Mouse (Mus musculus) stomach, embryonic 16.5 days (tissue): ENCODE measurements around the gene Tgfbr1. TPM values are rescaled to one million over a fixed set of nuclear protein-coding genes. Genes with fewer than 3 reads are reported as not detected.

Experiments
- ATAC-seq: fragments of 200-750 bp; cut with Nextera tagmentation; 2 replicates; pipeline ENCODE4 v1.8.0; 2017; ENCODE audit warnings: moderate number of reproducible peaks, moderate TSS enrichment; ENCODE audit not compliant: insufficient read depth, low FRiP score
- H3K27ac ChIP-seq: fragments of 300-500 bp; sonication (generic); 2 replicates; pipeline ENCODE4 v1.5.1; 2014; ENCODE audit warnings: low read length
- H3K27me3 ChIP-seq: fragments of 300-500 bp; sonication (generic); 2 replicates; pipeline ENCODE4 v1.6.1; 2014; ENCODE audit warnings: low read length, control low read depth, mixed read lengths; ENCODE audit not compliant: control insufficient read depth, insufficient read depth
- H3K36me3 ChIP-seq: fragments of 300-500 bp; sonication (generic); 2 replicates; pipeline ENCODE4 v1.6.1; 2014; ENCODE audit warnings: low read length; ENCODE audit not compliant: control insufficient read depth, insufficient read depth
- H3K4me1 ChIP-seq: fragments of 300-500 bp; sonication (generic); 2 replicates; pipeline ENCODE4 v1.6.1; 2014; ENCODE audit warnings: low read length, control low read depth, mixed read lengths; ENCODE audit not compliant: control insufficient read depth, insufficient read depth
- H3K4me2 ChIP-seq: fragments of 300-500 bp; sonication (generic); 2 replicates; pipeline ENCODE4 v1.6.1; 2014; ENCODE audit warnings: low read depth, low read length, mixed read lengths
- H3K4me3 ChIP-seq: fragments of 300-500 bp; sonication (generic); replicated peaks from 2 replicates; pipeline ENCODE4 v1.5.1; 2014; ENCODE audit warnings: mild to moderate bottlenecking, low read length
- H3K9ac ChIP-seq: fragments of 300-500 bp; sonication (generic); 2 replicates; pipeline ENCODE4 v1.6.1; 2014; ENCODE audit warnings: low read length
- H3K9me3 ChIP-seq: fragments of 300-500 bp; sonication (generic); replicated peaks from 2 replicates; pipeline ENCODE4 v1.6.1; 2016; ENCODE audit warnings: low read length, control low read depth; ENCODE audit not compliant: control insufficient read depth
- WGBS: fragments of 180-500 bp; shearing (Covaris S2); extraction: QIAGEN DNeasy Blood & Tissue Kit; methylation state at CpG from one replicate; pipeline ENCODE4 v1.1.7; 2014; 5-methylcytosine and 5-hydroxymethylcytosine counted together
- polyA plus RNA-seq: library from polyadenylated mRNA; unstranded; fragments of >200 nt; fragmentation: Nextera tagmentation; extraction: Ambion mirVana; gene quantifications from 2 replicates; pipeline ENCODE4 v1.2.1, GENCODE M21; 2015

The Tgfbr1 gene
- polyA plus RNA-seq, 1 experiment from 2014 or later: 30.5 TPM

DNA sequence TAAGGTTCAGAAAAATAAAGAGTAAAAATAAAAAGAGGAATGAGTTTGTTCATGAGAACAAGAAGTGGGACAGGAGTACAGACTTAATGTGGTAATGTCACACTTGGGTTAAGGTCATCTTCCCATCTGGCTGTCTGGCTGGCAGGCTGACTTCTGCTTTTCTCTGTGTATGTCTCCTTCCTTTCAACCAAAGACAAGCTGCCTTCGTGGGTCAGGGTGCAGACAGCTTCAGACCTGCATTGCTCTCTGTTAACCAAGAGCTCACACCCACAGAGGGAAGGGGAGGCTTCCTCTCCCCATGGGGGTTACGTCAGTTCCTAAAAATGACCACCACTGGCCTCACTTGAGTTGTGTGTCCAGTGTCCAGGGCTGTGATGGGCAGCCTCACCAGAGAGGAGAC is 37.6 kb upstream of the Tgfbr1 start:
- no peak for ATAC-seq
- Histone ChIP-seq H3K27me3 (no peaks in the 10 kb centered on the region), H3K4me3 (no peak overlapping the region), H3K9ac (no peak overlapping the region), H3K9me3 (no peaks in the 10 kb centered on the region), H3K4me1 (0 out of 2 replicates have a peak, but pooled peaks cover 6% of the 10 kb centered on the region), H3K4me2 (no peak overlapping the region), H3K36me3 (no peaks in the 10 kb centered on the region), H3K27ac (no peak overlapping the region)
- WGBS: 56% methylated on average over 2 of the region's 2 CpGs

DNA sequence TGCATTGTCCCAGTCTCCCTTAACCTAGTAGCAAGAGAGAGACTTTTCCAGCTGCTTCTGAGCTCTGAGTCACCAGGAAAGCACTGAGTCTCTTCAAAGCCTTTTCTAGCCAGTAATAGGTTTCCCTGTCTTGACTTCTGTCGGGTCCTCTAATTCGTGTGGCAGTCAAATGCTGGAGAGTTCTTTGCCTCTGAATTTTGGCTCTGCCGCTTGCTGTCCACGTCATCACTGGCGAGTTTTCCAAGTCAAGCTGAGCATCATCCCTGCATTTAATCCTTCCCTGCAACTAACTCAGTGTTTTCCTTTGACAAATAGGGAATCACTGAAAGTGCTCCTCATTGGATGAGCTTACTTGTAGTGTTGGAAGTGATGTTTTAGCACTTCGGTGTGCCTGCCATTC is 36.6 kb upstream of the Tgfbr1 start:
- Histone ChIP-seq H3K4me1 (0 out of 2 replicates have a peak, but pooled peaks cover 6% of the 10 kb centered on the region), H3K36me3 (no peaks in the 10 kb centered on the region), H3K9ac (no peak overlapping the region), H3K9me3 (no peaks in the 10 kb centered on the region), H3K4me3 (no peak overlapping the region), H3K27me3 (no peaks in the 10 kb centered on the region), H3K4me2 (no peak overlapping the region), H3K27ac (no peak overlapping the region)
- WGBS: 66% methylated on average over 6 of the region's 6 CpGs
- ATAC-seq: no peak

DNA sequence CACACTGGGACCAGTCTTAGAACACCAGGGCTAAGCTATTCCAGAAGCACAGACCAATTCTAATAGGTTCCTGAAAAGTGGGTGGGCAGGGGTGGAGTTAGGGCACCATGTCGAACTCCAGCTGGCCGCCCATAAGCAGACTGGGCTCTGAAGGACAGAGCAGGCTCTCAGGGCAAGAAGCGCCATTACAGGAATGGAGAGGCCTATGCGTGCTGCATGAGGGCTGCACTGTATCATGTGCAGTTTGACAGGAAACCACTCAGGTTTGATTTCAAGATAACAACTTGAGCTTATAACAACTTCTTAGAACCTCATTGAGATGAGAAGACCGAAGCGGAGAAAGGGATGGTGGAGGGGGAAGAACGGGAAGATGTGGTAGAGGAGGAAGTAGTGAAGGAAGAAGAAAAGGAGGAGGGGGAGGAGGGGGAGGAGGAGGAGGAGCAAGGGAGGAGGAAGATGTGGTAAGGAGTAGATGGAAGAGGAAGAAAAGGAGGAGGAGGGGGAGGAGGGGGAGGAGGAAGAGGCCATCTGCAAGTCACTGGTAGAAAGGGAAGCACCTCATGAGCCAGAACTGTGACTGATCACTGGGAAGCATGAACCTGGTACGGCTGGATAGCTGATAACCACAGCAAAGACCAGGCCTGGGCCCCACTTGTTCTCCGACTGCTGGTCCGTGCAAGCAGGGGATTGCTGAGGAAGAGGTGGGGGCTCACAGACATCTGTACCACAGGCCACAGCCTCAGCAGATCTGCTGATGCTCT is 33.3 kb upstream of the Tgfbr1 start:
- H3K4me1 ChIP-seq: 0 out of 2 replicates have a peak, but pooled peaks cover 2% of the 10 kb centered on the region
- H3K27ac ChIP-seq: no peak overlapping the region
- no peak overlapping the region for H3K4me3 ChIP-seq
- 65% methylated on average over 10 of the region's 10 CpGs for WGBS
- ATAC-seq: no peak
- H3K36me3 ChIP-seq: no peaks in the 10 kb centered on the region
- no peak overlapping the region for H3K9ac ChIP-seq
- H3K4me2 ChIP-seq: no peak overlapping the region
- H3K9me3 ChIP-seq: no peaks in the 10 kb centered on the region
- no peaks in the 10 kb centered on the region for H3K27me3 ChIP-seq

DNA sequence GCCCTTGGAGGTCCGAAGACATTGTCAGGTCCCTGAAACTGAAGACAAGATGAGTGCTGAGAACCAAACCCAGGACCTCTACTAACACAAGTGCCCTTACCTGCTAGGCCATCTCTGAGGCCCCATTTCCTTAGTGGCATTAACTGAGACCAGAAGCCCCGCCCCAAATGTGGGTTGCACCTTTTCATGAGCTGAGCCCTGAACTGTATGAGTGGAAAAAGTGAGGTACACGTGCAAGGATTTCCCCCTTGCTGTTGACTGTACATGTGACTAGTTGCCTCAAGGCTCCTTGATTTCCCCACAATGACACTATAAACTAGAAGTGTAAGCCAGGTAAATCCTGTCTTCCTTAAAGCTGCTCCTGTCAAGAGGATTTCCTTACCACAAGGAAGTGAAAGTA is 30.7 kb upstream of the Tgfbr1 start:
- Histone ChIP-seq H3K9me3 (no peaks in the 10 kb centered on the region), H3K27me3 (no peaks in the 10 kb centered on the region), H3K4me3 (no peak overlapping the region), H3K4me1 (no peaks in the 10 kb centered on the region), H3K36me3 (no peaks in the 10 kb centered on the region), H3K27ac (no peak overlapping the region), H3K4me2 (no peak overlapping the region), H3K9ac (no peak overlapping the region)
- ATAC-seq: no peak
- 70% methylated on average over 3 of the region's 3 CpGs for WGBS

DNA sequence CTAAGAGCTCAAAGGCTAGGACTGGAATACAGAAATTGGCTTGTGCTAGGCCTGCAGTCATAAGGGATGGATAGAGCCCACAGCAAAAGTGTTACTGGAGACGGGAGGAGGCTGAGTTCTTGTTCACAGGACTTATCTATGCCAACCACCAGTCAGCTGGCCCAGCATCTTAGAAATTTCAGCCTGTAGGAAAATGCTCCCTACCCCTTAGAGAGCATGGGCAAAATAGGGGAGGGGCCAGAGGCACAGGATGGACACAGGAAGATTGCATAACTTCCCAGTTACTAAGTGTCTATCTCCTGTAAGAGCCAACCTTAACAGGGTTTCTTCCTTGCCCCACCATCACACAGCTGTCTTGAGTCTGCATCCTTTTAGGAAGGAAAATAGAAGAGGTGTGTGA is 28.8 kb upstream of the Tgfbr1 start:
- Histone ChIP-seq H3K9ac (no peak overlapping the region), H3K9me3 (no peaks in the 10 kb centered on the region), H3K27ac (no peak overlapping the region), H3K27me3 (no peaks in the 10 kb centered on the region), H3K4me3 (no peak overlapping the region), H3K4me2 (no peak overlapping the region), H3K4me1 (no peaks in the 10 kb centered on the region), H3K36me3 (no peaks in the 10 kb centered on the region)
- ATAC-seq: no peak
- 64% methylated on average over 1 of the region's 1 CpGs for WGBS

DNA sequence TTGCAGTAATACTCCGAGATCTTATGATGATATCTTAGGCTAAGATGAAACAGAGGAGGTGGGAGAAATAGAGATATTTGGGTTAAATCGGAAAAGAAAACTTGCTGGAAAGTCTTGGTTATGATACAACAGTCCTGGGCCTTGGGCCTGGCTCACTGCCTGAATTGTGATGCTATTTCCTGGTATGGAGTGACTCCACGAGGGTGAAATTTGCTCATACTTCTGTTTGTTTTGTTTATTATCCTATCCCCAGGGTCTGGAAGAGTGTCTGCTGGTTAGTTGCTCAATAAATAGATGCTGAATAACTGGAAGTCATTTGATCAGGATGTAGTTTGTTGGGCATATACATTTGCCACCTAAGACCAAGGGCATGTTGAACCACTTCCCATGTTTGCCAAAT is 25.2 kb upstream of the Tgfbr1 start:
- Histone ChIP-seq H3K4me2 (no peak overlapping the region), H3K27me3 (no peaks in the 10 kb centered on the region), H3K27ac (no peak overlapping the region), H3K9me3 (no peaks in the 10 kb centered on the region), H3K36me3 (no peaks in the 10 kb centered on the region), H3K4me1 (no peaks in the 10 kb centered on the region), H3K4me3 (no peak overlapping the region), H3K9ac (no peak overlapping the region)
- 72% methylated on average over 3 of the region's 3 CpGs for WGBS
- no peak for ATAC-seq

DNA sequence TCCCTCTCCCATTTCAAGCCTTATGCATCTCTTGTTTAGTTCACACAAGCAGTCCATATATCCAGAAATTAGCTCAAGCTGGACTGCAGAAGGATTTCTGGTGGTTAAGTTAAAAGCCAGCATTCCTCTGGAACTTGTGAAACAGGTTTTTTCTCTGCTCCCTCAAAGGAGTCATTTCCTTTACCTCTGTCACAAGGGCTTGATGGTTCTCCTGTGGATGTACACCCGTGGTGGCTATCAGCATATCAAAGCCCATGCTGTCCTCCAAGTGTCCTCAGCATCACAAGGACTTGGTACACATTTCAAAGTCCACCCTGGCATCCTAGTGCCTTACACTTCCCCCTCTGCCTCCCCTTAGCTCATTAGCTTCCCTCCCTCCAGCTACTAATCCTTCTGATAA is 23.7 kb upstream of the Tgfbr1 start:
- no peak overlapping the region for H3K4me2 ChIP-seq
- H3K36me3 ChIP-seq: no peaks in the 10 kb centered on the region
- H3K9me3 ChIP-seq: no peaks in the 10 kb centered on the region
- no peak overlapping the region for H3K9ac ChIP-seq
- 0 out of 2 replicates have a peak overlapping the region, but pooled peaks have one; percentile 26 for H3K27ac ChIP-seq
- ATAC-seq: no peak
- H3K4me3 ChIP-seq: no peak overlapping the region
- H3K4me1 ChIP-seq: no peaks in the 10 kb centered on the region
- no peaks in the 10 kb centered on the region for H3K27me3 ChIP-seq
- WGBS: 6% methylated on average over 1 of the region's 1 CpGs

DNA sequence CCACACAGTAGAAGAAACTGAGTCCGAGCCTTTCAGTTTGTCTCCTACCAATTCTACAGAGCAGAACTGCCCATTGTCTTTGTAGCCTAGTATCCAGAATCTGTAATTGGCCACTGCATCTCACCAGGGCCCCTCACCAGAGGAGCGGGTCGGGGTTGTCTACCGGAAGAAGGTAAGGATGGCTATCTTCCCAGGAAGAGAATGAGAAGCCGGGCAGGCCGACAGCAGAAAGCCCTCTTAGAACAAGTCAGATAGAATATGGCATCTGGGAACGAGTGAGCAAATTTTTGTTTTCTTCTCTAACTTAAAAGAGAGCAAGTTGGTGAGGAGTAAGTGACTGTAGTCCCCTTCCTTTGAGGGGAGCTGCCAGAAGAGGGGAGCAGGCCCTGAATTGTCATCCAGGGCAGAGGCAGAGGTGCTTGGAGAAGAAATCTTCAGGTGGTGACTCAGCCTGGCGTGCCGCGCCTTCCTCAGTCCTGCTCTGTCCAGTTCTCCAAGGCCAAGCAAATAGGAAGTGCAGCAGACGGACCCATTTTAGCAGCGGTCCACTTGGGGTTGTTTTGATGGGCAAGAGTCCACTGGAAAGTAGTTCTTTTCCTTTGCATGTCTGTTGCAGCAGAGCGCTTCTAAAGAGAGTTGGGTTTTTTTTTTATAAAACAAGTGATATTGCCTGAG is 22.5 kb upstream of the Tgfbr1 start:
- H3K27ac ChIP-seq: no peak overlapping the region
- no peaks in the 10 kb centered on the region; the same call in 1 of the 2 replicates for H3K27me3 ChIP-seq
- no peak overlapping the region for H3K4me2 ChIP-seq
- no peaks in the 10 kb centered on the region for H3K36me3 ChIP-seq
- H3K4me1 ChIP-seq: no peaks in the 10 kb centered on the region
- WGBS: 88% methylated on average over 13 of the region's 13 CpGs
- no peak overlapping the region for H3K4me3 ChIP-seq
- no peak for ATAC-seq
- H3K9ac ChIP-seq: no peak overlapping the region
- H3K9me3 ChIP-seq: no peaks in the 10 kb centered on the region

DNA sequence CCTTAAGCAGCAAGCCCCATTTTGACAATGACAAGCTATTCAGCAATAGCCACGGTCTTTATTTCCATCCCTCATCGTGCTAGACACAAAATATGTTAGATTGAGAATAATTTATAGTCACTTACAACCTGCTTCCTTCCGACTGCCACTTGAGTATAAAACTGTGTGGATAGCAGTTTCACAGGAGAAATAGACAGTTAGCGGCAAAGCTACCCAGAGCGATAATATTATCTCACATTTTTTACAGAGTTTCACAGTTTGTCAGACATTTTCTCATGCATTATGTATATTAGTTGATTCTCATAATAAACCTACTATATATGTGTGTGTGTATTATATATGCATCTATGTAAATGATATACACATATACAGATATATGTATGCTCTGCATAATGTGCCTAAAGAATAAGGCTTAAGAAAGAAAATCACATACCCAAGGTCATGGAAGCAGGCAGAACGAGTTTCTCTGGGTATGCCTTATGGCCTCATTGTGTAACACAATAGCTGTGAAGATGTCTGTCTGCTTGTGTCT is 20.1 kb upstream of the Tgfbr1 start:
- Histone ChIP-seq H3K4me1 (no peaks in the 10 kb centered on the region), H3K9ac (no peak overlapping the region), H3K27ac (no peak overlapping the region), H3K36me3 (no peaks in the 10 kb centered on the region), H3K27me3 (no peaks in the 10 kb centered on the region; the same call in 1 of the 2 replicates), H3K4me3 (no peak overlapping the region), H3K9me3 (no peaks in the 10 kb centered on the region), H3K4me2 (no peak overlapping the region)
- WGBS: 87% methylated on average over 6 of the region's 6 CpGs
- ATAC-seq: no peak
